In the genomic region with DNA sequence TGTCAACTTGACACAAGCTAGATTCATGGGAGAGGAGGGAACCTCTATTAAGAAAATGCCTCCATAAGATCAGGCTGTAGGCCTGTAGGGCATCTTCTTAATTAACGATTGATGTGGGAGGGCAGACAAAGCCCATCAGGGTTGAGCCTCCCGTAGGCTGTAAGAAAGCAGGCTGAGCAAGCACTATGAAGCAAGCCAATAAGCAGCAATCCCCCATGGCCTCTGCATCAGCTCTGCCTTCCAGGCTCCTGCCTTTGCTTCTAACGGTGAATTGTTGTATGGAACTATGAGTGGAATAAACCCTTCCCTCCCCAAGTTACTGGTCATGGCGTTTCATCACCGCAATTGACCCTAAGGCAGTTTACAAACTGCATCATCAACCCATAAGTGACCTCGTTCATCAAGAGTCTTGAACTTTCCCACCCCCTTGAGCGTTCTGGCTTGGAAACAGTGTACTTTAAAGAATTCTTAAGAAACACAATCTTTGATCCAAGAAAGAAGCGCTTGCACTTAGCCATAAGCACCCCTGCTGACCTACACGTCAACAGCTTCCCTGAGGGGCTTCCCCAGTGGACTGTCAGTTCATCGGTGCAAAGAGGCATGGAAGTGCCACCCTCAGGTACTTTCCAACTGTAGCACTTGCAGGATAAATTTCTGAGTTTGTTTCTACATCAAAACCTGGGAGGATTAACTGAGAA, we compare ENCODE assay signal across 8 mouse cellular contexts. TPM values are rescaled to one million over a fixed set of nuclear protein-coding genes. Genes with fewer than 3 reads are reported as not detected.
DNase-seq lines count a peak whose midpoint lies in the region; ATAC-seq and TF ChIP-seq lines count a peak whose summit lies in the region.

No protein-coding gene starts in this region.

- peak overlapping the region; percentile 75 for H3K4me3 ChIP-seq in heart, embryonic 11.5 days (ENCODE audit: low read depth, low read length)
- peak overlapping the region; percentile 62 to 73 for H3K4me3 ChIP-seq in MEL (ENCODE audit: control insufficient read depth in 1 of 2, insufficient read depth in 1 of 2, low read depth in 2 of 2, low read length in 2 of 2)
- peak overlapping the region; percentile 60 for H3K4me3 ChIP-seq in hindbrain, embryonic 11.5 days (ENCODE audit: low read depth, low read length)
- peak overlapping the region; percentile 56; the same call in 1 of the 2 replicates for H3K4me3 ChIP-seq in lung, postnatal 0 days (ENCODE audit: low read depth, low read length)
- H3K4me3 ChIP-seq in stomach, embryonic 15.5 days (replicated peaks) = peak overlapping the region; percentile 68

- H3K9ac ChIP-seq in heart, embryonic 11.5 days (ENCODE audit: low read depth, low read length) = peak overlapping the region; percentile 84
- H3K9ac ChIP-seq in MEL (ENCODE audit: control insufficient read depth, low read depth, low read length, poor library complexity, severe bottlenecking) = peak overlapping the region; percentile 78
- peak overlapping the region; percentile 76; the same call in 1 of the 2 replicates for H3K9ac ChIP-seq in hindbrain, embryonic 11.5 days (ENCODE audit: low read depth, low read length)
- peak overlapping the region; percentile 67; the same call in 1 of the 2 replicates for H3K9ac ChIP-seq in lung, postnatal 0 days (replicated peaks; ENCODE audit: low read depth)
- peak overlapping the region; percentile 5; the same call in 1 of the 2 replicates for H3K9ac ChIP-seq in stomach, embryonic 15.5 days

- H3K27me3 ChIP-seq in heart, embryonic 11.5 days (ENCODE audit: control insufficient read depth, insufficient read depth, low read length) = no peaks in the 10 kb centered on the region
- no peaks in the 10 kb centered on the region for H3K27me3 ChIP-seq in MEL (ENCODE audit: control insufficient read depth in 1 of 2, insufficient read depth in 2 of 2, low read length in 2 of 2)
- no peaks in the 10 kb centered on the region for H3K27me3 ChIP-seq in hindbrain, embryonic 11.5 days (ENCODE audit: control insufficient read depth, insufficient read depth, low read length)
- H3K27me3 ChIP-seq in lung, postnatal 0 days (replicated peaks; ENCODE audit: insufficient read depth, low read length) = no peaks in the 10 kb centered on the region
- no peaks in the 10 kb centered on the region for H3K27me3 ChIP-seq in stomach, embryonic 15.5 days (replicated peaks)

- H3K4me2 ChIP-seq in heart, embryonic 11.5 days = peak overlapping the region; percentile 65
- H3K4me2 ChIP-seq in hindbrain, embryonic 11.5 days (replicated peaks; ENCODE audit: low read depth, low read length) = peak overlapping the region; percentile 76
- peak overlapping the region; percentile 60 for H3K4me2 ChIP-seq in lung, postnatal 0 days (replicated peaks; ENCODE audit: low read depth, low read length)
- peak overlapping the region; percentile 64 for H3K4me2 ChIP-seq in stomach, embryonic 15.5 days

- H3K79me2 ChIP-seq in MEL (ENCODE audit: control insufficient read depth, insufficient read depth, low read length, poor library complexity) = peaks cover 2% of the 10 kb centered on the region; the same call in 1 of the 2 replicates

- peaks cover 10% of the 10 kb centered on the region for H3K4me1 ChIP-seq in heart, embryonic 11.5 days (ENCODE audit: control insufficient read depth, insufficient read depth, low read length)
- peaks cover 2 to 16% of the 10 kb centered on the region in 2 experiments for H3K4me1 ChIP-seq in MEL (ENCODE audit: control insufficient read depth in 1 of 2, insufficient read depth in 2 of 2, low read length in 2 of 2)
- H3K4me1 ChIP-seq in hindbrain, embryonic 11.5 days (replicated peaks; ENCODE audit: control insufficient read depth, insufficient read depth, low read length) = no peaks in the 10 kb centered on the region; the same call in 1 of the 2 replicates
- H3K4me1 ChIP-seq in lung, postnatal 0 days (ENCODE audit: insufficient read depth, low read depth, low read length) = peaks cover 15% of the 10 kb centered on the region; the same call in 1 of the 2 replicates
- H3K4me1 ChIP-seq in stomach, embryonic 15.5 days = peaks cover 7% of the 10 kb centered on the region; the same call in 1 of the 2 replicates

- H3K36me3 ChIP-seq in heart, embryonic 11.5 days (ENCODE audit: control insufficient read depth, insufficient read depth, low read length) = no peaks in the 10 kb centered on the region
- H3K36me3 ChIP-seq in MEL (ENCODE audit: control insufficient read depth in 1 of 2, insufficient read depth in 2 of 2, low read length in 2 of 2) = peaks cover 0 to 20% of the 10 kb centered on the region in 2 experiments; a peak in 2 of 4 replicates
- H3K36me3 ChIP-seq in hindbrain, embryonic 11.5 days (ENCODE audit: control insufficient read depth, insufficient read depth, low read length) = no peaks in the 10 kb centered on the region
- no peaks in the 10 kb centered on the region for H3K36me3 ChIP-seq in lung, postnatal 0 days (ENCODE audit: insufficient read depth, low read length)
- H3K36me3 ChIP-seq in stomach, embryonic 15.5 days = no peaks in the 10 kb centered on the region

- DNase-seq in heart, postnatal 14 days = no peak
- DNase-seq in MEL (ENCODE audit: low read depth, low spot score) (peak; percentile 22), adipocyte (ENCODE audit: low spot score) (no peak)
- peak; percentile 44 for DNase-seq in hindbrain, embryonic 11.5 days (ENCODE audit: low spot score)
- peak; percentile 56 for DNase-seq in lung, postnatal 0 days (ENCODE audit: low spot score)
- DNase-seq in right cerebral cortex, postnatal 10 days (ENCODE audit: low spot score in 2 of 2) = no peak

- 24% methylated on average over 10 of the region's 10 CpGs for WGBS in heart, embryonic 11.5 days (ENCODE audit: insufficient replicate concordance)
- 15% methylated on average over 10 of the region's 10 CpGs for WGBS in hindbrain, embryonic 11.5 days
- WGBS in lung, postnatal 0 days = 14% methylated on average over 10 of the region's 10 CpGs
- WGBS in stomach, embryonic 15.5 days = 23% methylated on average over 10 of the region's 10 CpGs

- TF ChIP-seq CTCF in MEL (IDR thresholded peaks at IDR 0.05 in 2 of 3, conservative IDR thresholded peaks at IDR 0.05 in 1 of 3; ENCODE audit: control insufficient read depth in 1 of 3, insufficient read depth in 1 of 3, low read depth in 2 of 3, low read length in 3 of 3, poor library complexity in 1 of 3, severe bottlenecking in 1 of 3) = no peak
- no peak for TF ChIP-seq CTCF in lung, postnatal 0 days (IDR thresholded peaks at IDR 0.05)

- no peak for TF ChIP-seq EP300 in MEL (IDR thresholded peaks at IDR 0.05; ENCODE audit: low read depth in 1 of 2, low read length in 2 of 2)
- TF ChIP-seq EP300 in lung, postnatal 0 days (IDR thresholded peaks at IDR 0.05) = no peak

- intact Hi-C loops in heart, postnatal 14 days (cut with DNase I) = loop anchor here (2.0 kb wide), 1 partner anchor 103 kb away; no protein-coding TSS in a partner anchor

- no peak for TF ChIP-seq RAD21 in MEL (IDR thresholded peaks at IDR 0.05; ENCODE audit: low read depth, low read length)

- H3K27ac ChIP-seq in heart, embryonic 11.5 days (ENCODE audit: low read depth, low read length) = peak overlapping the region; percentile 89
- H3K27ac ChIP-seq in MEL (ENCODE audit: control insufficient read depth, low read depth, low read length) = peak overlapping the region; percentile 80
- peak overlapping the region; percentile 92 for H3K27ac ChIP-seq in hindbrain, embryonic 11.5 days (ENCODE audit: low read depth, low read length)
- peak overlapping the region; percentile 98 for H3K27ac ChIP-seq in lung, postnatal 0 days (ENCODE audit: low read length)
- peak overlapping the region; percentile 98 for H3K27ac ChIP-seq in stomach, embryonic 15.5 days

- no peak for ATAC-seq in heart, embryonic 11.5 days (replicated peaks; ENCODE audit: insufficient number of reproducible peaks, low FRiP score, low TSS enrichment)
- peak; percentile 14 for ATAC-seq in hindbrain, embryonic 11.5 days (ENCODE audit: low FRiP score)
- no peak for ATAC-seq in lung, postnatal 0 days
- ATAC-seq in stomach, embryonic 15.5 days (ENCODE audit: insufficient read depth, low FRiP score, low read depth) = no peak

- TF ChIP-seq POLR2A in MEL (IDR thresholded peaks at IDR 0.05; ENCODE audit: control insufficient read depth in 1 of 2, insufficient read depth in 1 of 2, low read depth in 1 of 2, low read length in 2 of 2, poor library complexity in 1 of 2) = no peak

- no peaks in the 10 kb centered on the region for H3K9me3 ChIP-seq in heart, embryonic 11.5 days (replicated peaks; ENCODE audit: control insufficient read depth, low read length)
- H3K9me3 ChIP-seq in MEL (replicated peaks; ENCODE audit: insufficient read depth, low read length) = no peaks in the 10 kb centered on the region
- H3K9me3 ChIP-seq in hindbrain, embryonic 11.5 days (ENCODE audit: control insufficient read depth, low read length) = no peaks in the 10 kb centered on the region
- H3K9me3 ChIP-seq in lung, postnatal 0 days (ENCODE audit: low read length) = no peaks in the 10 kb centered on the region
- H3K9me3 ChIP-seq in stomach, embryonic 15.5 days = no peaks in the 10 kb centered on the region

TF ChIP-seq in MEL, 35 proteins besides CTCF, POLR2A, EP300 and RAD21:
- TF ChIP-seq MAZ (IDR thresholded peaks at IDR 0.05; ENCODE audit: low read depth, low read length) = no peak
- no peak for TF ChIP-seq ZKSCAN1 (IDR thresholded peaks at IDR 0.05; ENCODE audit: low read depth, low read length)
- no peak for TF ChIP-seq ZMIZ1 (IDR thresholded peaks at IDR 0.05; ENCODE audit: low read depth, low read length)
- TF ChIP-seq KAT2A (conservative IDR thresholded peaks at IDR 0.05; ENCODE audit: low read depth, low read length) = no peak
- no peak for TF ChIP-seq GATA1 (IDR thresholded peaks at IDR 0.05; ENCODE audit: low read depth, low read length)
- TF ChIP-seq MAFK (IDR thresholded peaks at IDR 0.05; ENCODE audit: borderline replicate concordance, low read depth, low read length) = no peak
- no peak for TF ChIP-seq UBTF (IDR thresholded peaks at IDR 0.05; ENCODE audit: borderline replicate concordance, insufficient read depth, low read depth, low read length)
TF ChIP-seq in MEL: peak in this region for 0.

RNA-seq across cellular contexts. Expression of a gene that starts 7.4 kb away (rescaled TPM):
- polyA plus RNA-seq in heart, embryonic 11.5 days (2014; fragmentation: Nextera tagmentation; extraction: Ambion mirVana) = 91.2 and 102 TPM in 2 replicates
- total RNA-seq in heart, postnatal 14 days (2021) = 10 to 100 TPM; 44.9 to 54.1 TPM
- 58.3 and 61.7 TPM in 2 replicates for total RNA-seq in MEL (2012; rRNA removed)
- polyA plus RNA-seq in MEL (2012; ENCODE audit: insufficient read depth in 1 of 2, insufficient read length in 2 of 2, low read depth in 1 of 2, low replicate concordance in 2 of 2, missing spikeins in 1 of 2) = 10 to 100 TPM; 52.3 to 73.0 TPM
- polyA plus RNA-seq in hindbrain, embryonic 11.5 days (2014; fragmentation: Nextera tagmentation; extraction: Ambion mirVana) = 85.1 and 91.5 TPM in 2 replicates
- polyA plus RNA-seq in lung, postnatal 0 days (2015; fragmentation: Nextera tagmentation; extraction: Ambion mirVana) = 179 and 213 TPM in 2 replicates
- 63.8 and 67.6 TPM in 2 replicates for polyA plus RNA-seq in stomach, embryonic 15.5 days (2015; fragmentation: Nextera tagmentation; extraction: Ambion mirVana)

Comparison
In these comparisons a context has a peak if more than half of its experiments do, and no peak if none do; other contexts are left out.
1. H3K9ac ChIP-seq: peak in every context shown above with its lines; median percentile 84 in heart, embryonic 11.5 days; 78 in MEL; 76 in hindbrain, embryonic 11.5 days; 67 in lung, postnatal 0 days; 5 in stomach, embryonic 15.5 days.
2. DNase-seq: peak in MEL (single experiment), hindbrain, embryonic 11.5 days (single experiment) and lung, postnatal 0 days (single experiment); none in heart, postnatal 14 days (0 of 2), right cerebral cortex, postnatal 10 days (0 of 2) and adipocyte (single experiment).
3. Peak in every context shown above with its lines, with median percentiles within 50 percentile points of each other: H3K27ac ChIP-seq, H3K4me2 ChIP-seq and H3K4me3 ChIP-seq.